In genomic region chr7:127211014-127211745, GRCm38 (mm10) we compare ENCODE assay signal across 17 mouse cellular contexts. TPM values are rescaled to one million over a fixed set of nuclear protein-coding genes. Genes with fewer than 3 reads are reported as not detected.
DNase-seq lines count a peak whose midpoint lies in the region; ATAC-seq and TF ChIP-seq lines count a peak whose summit lies in the region.
"Had no signal": no experiment of that assay in that cellular context is flagged by ENCODE, and none has a peak within 500 bp of the region (broad histone marks: within the 10 kb centered on the region; RNA-seq: fewer than 3 reads in every experiment).

No protein-coding gene starts in this region.

- WGBS in heart, embryonic 10.5 days = 57% methylated on average over 5 of the region's 5 CpGs
- 68% methylated on average over 5 of the region's 5 CpGs for WGBS in liver, embryonic 16.5 days (ENCODE audit: insufficient replicate concordance)
- WGBS in liver, embryonic 12.5 days (ENCODE audit: insufficient replicate concordance) = 79% methylated on average over 5 of the region's 5 CpGs

- H3K27ac ChIP-seq in heart, embryonic 10.5 days = peak overlapping the region; percentile 65
- H3K27ac ChIP-seq in liver, embryonic 16.5 days (ENCODE audit: low read length) = 0 out of 2 replicates have a peak overlapping the region, but pooled peaks have one; percentile 13
- no peak overlapping the region; the same call in 1 of the 2 replicates for H3K27ac ChIP-seq in liver, embryonic 12.5 days
- H3K27ac ChIP-seq in ES-E14 (ENCODE audit: insufficient read depth, low read depth, low read length, poor library complexity, severe bottlenecking) = peak overlapping the region; percentile 92
- H3K27ac ChIP-seq: neural tube, embryonic 12.5 days had no signal

- in situ Hi-C loops in ES-E14 (cut with MboI; ENCODE audit: low sequenced_read_pairs in 2 of 2, unreplicated experiment in 2 of 2) = no loop called here

- H3K27me3 ChIP-seq in heart, embryonic 10.5 days (ENCODE audit: insufficient read depth, poor library complexity, severe bottlenecking) = peaks cover 11% of the 10 kb centered on the region; the same call in 1 of the 2 replicates
- H3K27me3 ChIP-seq in liver, embryonic 16.5 days (ENCODE audit: control insufficient read depth, insufficient read depth, low read depth, low read length) = no peaks in the 10 kb centered on the region
- H3K27me3 ChIP-seq in liver, embryonic 12.5 days (replicated peaks) = no peaks in the 10 kb centered on the region
- H3K27me3 ChIP-seq: limb, embryonic 15.5 days had no signal

- H3K4me1 ChIP-seq in heart, embryonic 10.5 days = peaks cover 53% of the 10 kb centered on the region
- H3K4me1 ChIP-seq in liver, embryonic 16.5 days (ENCODE audit: control insufficient read depth, low read depth, low read length) = peaks cover 29% of the 10 kb centered on the region
- peaks cover 64% of the 10 kb centered on the region for H3K4me1 ChIP-seq in liver, embryonic 12.5 days
- H3K4me1 ChIP-seq in ES-E14 (ENCODE audit: control insufficient read depth in 2 of 2, insufficient read depth in 2 of 2, low read length in 2 of 2, poor library complexity in 1 of 2) = peaks cover 19 to 27% of the 10 kb centered on the region in 2 experiments

- H3K4me3 ChIP-seq in heart, embryonic 10.5 days = no peak overlapping the region
- H3K4me3 ChIP-seq in liver, embryonic 16.5 days (ENCODE audit: low read depth, low read length) = no peak overlapping the region
- H3K4me3 ChIP-seq in liver, embryonic 12.5 days = no peak overlapping the region
- no peak overlapping the region for H3K4me3 ChIP-seq in ES-E14 (ENCODE audit: insufficient read depth in 1 of 2, low read depth in 1 of 2, low read length in 2 of 2, poor library complexity in 1 of 2, severe bottlenecking in 1 of 2)
- H3K4me3 ChIP-seq: neural tube, embryonic 12.5 days had no signal

- DNase-seq in heart, embryonic 10.5 days (ENCODE audit: low spot score) = no peak
- no peak for DNase-seq in heart, adult 8-10 months (ENCODE audit: low spot score)
- DNase-seq in ES-E14 (ENCODE audit: low read depth, low spot score) = no peak
- peak; percentile 54 for DNase-seq in induced T-regulatory cell, adult 2 months (ENCODE audit: low read depth)
- DNase-seq in urinary bladder, adult 18-20 months (ENCODE audit: low spot score in 2 of 2) = no peak
- no peak for DNase-seq in adrenal gland, postnatal 36 days
- DNase-seq: adrenal gland, postnatal 14 days; kidney, postnatal 25 days; layer of hippocampus, postnatal 36 days; lung, postnatal 14 days; midbrain, embryonic 14.5 days had no signal

- 0 out of 2 replicates have a peak, but pooled peaks cover 3% of the 10 kb centered on the region for H3K36me3 ChIP-seq in heart, embryonic 10.5 days
- H3K36me3 ChIP-seq in liver, embryonic 16.5 days (ENCODE audit: control insufficient read depth, insufficient read depth) = no peaks in the 10 kb centered on the region
- H3K36me3 ChIP-seq in liver, embryonic 12.5 days = peaks cover 3% of the 10 kb centered on the region; the same call in 1 of the 2 replicates
- H3K36me3 ChIP-seq in ES-E14 (ENCODE audit: control insufficient read depth, insufficient read depth, low read length, poor library complexity, severe bottlenecking) = peaks cover 16% of the 10 kb centered on the region
- H3K36me3 ChIP-seq: limb, embryonic 15.5 days; neural tube, embryonic 12.5 days had no signal

- no peak for ATAC-seq in liver, embryonic 16.5 days (ENCODE audit: low read depth)
- ATAC-seq in liver, embryonic 12.5 days = no peak
- ATAC-seq: CD4-positive, CD25-positive, alpha-beta regulatory T cell, adult 4 months; inflammation-experienced regulatory T-cells, adult 6 months had no signal

- no peak overlapping the region for H3K9ac ChIP-seq in liver, embryonic 16.5 days (ENCODE audit: low read depth, low read length)
- H3K9ac ChIP-seq in liver, embryonic 12.5 days = no peak overlapping the region
- peak overlapping the region; percentile 56 for H3K9ac ChIP-seq in ES-E14 (ENCODE audit: insufficient read depth, low read depth, low read length, poor library complexity, severe bottlenecking)
- H3K9ac ChIP-seq: limb, embryonic 15.5 days; neural tube, embryonic 12.5 days had no signal

- H3K9me3 ChIP-seq in heart, embryonic 10.5 days = no peaks in the 10 kb centered on the region
- no peaks in the 10 kb centered on the region for H3K9me3 ChIP-seq in liver, embryonic 16.5 days (replicated peaks; ENCODE audit: control insufficient read depth, low read length)
- no peaks in the 10 kb centered on the region for H3K9me3 ChIP-seq in liver, embryonic 12.5 days (replicated peaks)
- H3K9me3 ChIP-seq in ES-E14 (ENCODE audit: control insufficient read depth, insufficient read depth, low read depth, low read length) = no peaks in the 10 kb centered on the region
- H3K9me3 ChIP-seq: limb, embryonic 15.5 days; neural tube, embryonic 12.5 days had no signal

- no peak overlapping the region for H3K4me2 ChIP-seq in liver, embryonic 16.5 days (ENCODE audit: low read depth, low read length)
- H3K4me2 ChIP-seq in liver, embryonic 12.5 days = no peak overlapping the region
- H3K4me2 ChIP-seq: limb, embryonic 15.5 days; neural tube, embryonic 12.5 days had no signal

TF ChIP-seq in ES-E14, 5 proteins besides CTCF, POLR2A, EP300 and RAD21:
- TF ChIP-seq ZC3H11A (IDR thresholded peaks at IDR 0.05; ENCODE audit: borderline replicate concordance, low read depth, low read length) (no peak), MAFK (IDR thresholded peaks at IDR 0.05; ENCODE audit: insufficient read depth, low read depth, low read length) (no peak), HCFC1 (IDR thresholded peaks at IDR 0.05; ENCODE audit: borderline replicate concordance, insufficient read depth, low read length) (no peak), ZNF384 (IDR thresholded peaks at IDR 0.05; ENCODE audit: low read depth, low read length) (no peak), CHD2 (IDR thresholded peaks at IDR 0.05; ENCODE audit: low read depth, low read length) (no peak)

RNA-seq across cellular contexts. Expression of gene Mylpf, which starts 2.5 kb away (rescaled TPM):
- polyA plus RNA-seq in heart, embryonic 10.5 days (2016; fragmentation: Nextera tagmentation; extraction: Ambion mirVana) = 40.4 and 51.1 TPM in 2 replicates
- total RNA-seq in heart, adult 8-10 months (2022) = 10 to 100 TPM in 1 of 4 experiments, 1 to 10 TPM in 3; 6.2 to 14.1 (median 8.2) TPM
- 61.0 and 92.3 TPM in 2 replicates for polyA plus RNA-seq in liver, embryonic 16.5 days (2015; fragmentation: Nextera tagmentation; extraction: Ambion mirVana)
- 37.6 and 41.4 TPM in 2 replicates for polyA plus RNA-seq in liver, embryonic 12.5 days (2016; fragmentation: Nextera tagmentation; extraction: Ambion mirVana)
- total RNA-seq in ES-E14 (2012; rRNA removed) = 322 and 498 TPM in 2 replicates
- total RNA-seq in adrenal gland, postnatal 36 days (2021) = 1 to 10 TPM; 1.9 to 2.7 TPM

RNA-seq across cellular contexts. Expression of gene Tbc1d10b, which starts 2.9 kb away (rescaled TPM):
- 26.4 and 28.3 TPM in 2 replicates for polyA plus RNA-seq in heart, embryonic 10.5 days (2016; fragmentation: Nextera tagmentation; extraction: Ambion mirVana)
- 10 to 100 TPM; 17.4 to 24.4 (median 23.0) TPM for total RNA-seq in heart, adult 8-10 months (2022)
- polyA plus RNA-seq in liver, embryonic 16.5 days (2015; fragmentation: Nextera tagmentation; extraction: Ambion mirVana) = 13.7 and 15.1 TPM in 2 replicates
- 26.7 and 30.9 TPM in 2 replicates for polyA plus RNA-seq in liver, embryonic 12.5 days (2016; fragmentation: Nextera tagmentation; extraction: Ambion mirVana)
- total RNA-seq in ES-E14 (2012; rRNA removed) = 63.3 and 67.0 TPM in 2 replicates
- 10 to 100 TPM; 40.7 to 48.4 TPM for total RNA-seq in adrenal gland, postnatal 36 days (2021)

RNA-seq across cellular contexts. Expression of gene Cd2bp2, which starts 15.3 kb away (rescaled TPM):
- 49.1 and 61.0 TPM in 2 replicates for polyA plus RNA-seq in heart, embryonic 10.5 days (2016; fragmentation: Nextera tagmentation; extraction: Ambion mirVana)
- total RNA-seq in heart, adult 8-10 months (2022) = 10 to 100 TPM; 36.2 to 45.1 (median 40.6) TPM
- 17.4 and 18.1 TPM in 2 replicates for polyA plus RNA-seq in liver, embryonic 16.5 days (2015; fragmentation: Nextera tagmentation; extraction: Ambion mirVana)
- 35.0 and 36.0 TPM in 2 replicates for polyA plus RNA-seq in liver, embryonic 12.5 days (2016; fragmentation: Nextera tagmentation; extraction: Ambion mirVana)
- total RNA-seq in ES-E14 (2012; rRNA removed) = 113 and 133 TPM in 2 replicates
- 10 to 100 TPM; 59.3 to 61.0 TPM for total RNA-seq in adrenal gland, postnatal 36 days (2021)

RNA-seq across cellular contexts. Expression of gene Zfp553, which starts 21.7 kb away (rescaled TPM):
- polyA plus RNA-seq in heart, embryonic 10.5 days (2016; fragmentation: Nextera tagmentation; extraction: Ambion mirVana) = 30.5 and 42.9 TPM in 2 replicates
- total RNA-seq in heart, adult 8-10 months (2022) = 1 to 10 TPM; 5.2 to 6.4 (median 5.8) TPM
- polyA plus RNA-seq in liver, embryonic 16.5 days (2015; fragmentation: Nextera tagmentation; extraction: Ambion mirVana) = 5.7 and 5.9 TPM in 2 replicates
- 13.7 and 14.2 TPM in 2 replicates for polyA plus RNA-seq in liver, embryonic 12.5 days (2016; fragmentation: Nextera tagmentation; extraction: Ambion mirVana)
- total RNA-seq in ES-E14 (2012; rRNA removed) = 55.2 and 64.7 TPM in 2 replicates
- total RNA-seq in adrenal gland, postnatal 36 days (2021) = 10 to 100 TPM; 10.1 to 11.9 TPM

RNA-seq across cellular contexts. Expression of gene Sept1, which starts 21.8 kb away (rescaled TPM):
- 21.2 and 25.4 TPM in 2 replicates for polyA plus RNA-seq in heart, embryonic 10.5 days (2016; fragmentation: Nextera tagmentation; extraction: Ambion mirVana)
- 1 to 10 TPM; 2.1 to 3.9 (median 2.6) TPM for total RNA-seq in heart, adult 8-10 months (2022)
- polyA plus RNA-seq in liver, embryonic 16.5 days (2015; fragmentation: Nextera tagmentation; extraction: Ambion mirVana) = 10.1 and 11.1 TPM in 2 replicates
- 10.6 and 13.6 TPM in 2 replicates for polyA plus RNA-seq in liver, embryonic 12.5 days (2016; fragmentation: Nextera tagmentation; extraction: Ambion mirVana)
- 85.8 and 128 TPM in 2 replicates for total RNA-seq in ES-E14 (2012; rRNA removed)
- total RNA-seq in adrenal gland, postnatal 36 days (2021) = 1 to 10 TPM; 5.6 to 7.9 TPM

Comparison
In these comparisons a context has a peak if more than half of its experiments do, and no peak if none do; other contexts are left out.
1. RNA of gene Mylpf, which starts 2.5 kb away (total RNA-seq): 322 to 498 TPM in ES-E14; 6.2 to 14.1 TPM in heart, adult 8-10 months and 1.9 to 2.7 TPM in adrenal gland, postnatal 36 days; every median in the first group is over 10 times any median in the second.